Mouse (Mus musculus): ENCODE results near the gene Gm21972. TPM values are rescaled to one million over a fixed set of nuclear protein-coding genes. Genes with fewer than 3 reads are reported as not detected.
A peak's percentile ranks its signal among the peaks of the same experiment; 100 is the strongest.

Gene Gm21972
- polyA plus RNA-seq, 3 experiments from 2014 or later: not detected

DNA sequence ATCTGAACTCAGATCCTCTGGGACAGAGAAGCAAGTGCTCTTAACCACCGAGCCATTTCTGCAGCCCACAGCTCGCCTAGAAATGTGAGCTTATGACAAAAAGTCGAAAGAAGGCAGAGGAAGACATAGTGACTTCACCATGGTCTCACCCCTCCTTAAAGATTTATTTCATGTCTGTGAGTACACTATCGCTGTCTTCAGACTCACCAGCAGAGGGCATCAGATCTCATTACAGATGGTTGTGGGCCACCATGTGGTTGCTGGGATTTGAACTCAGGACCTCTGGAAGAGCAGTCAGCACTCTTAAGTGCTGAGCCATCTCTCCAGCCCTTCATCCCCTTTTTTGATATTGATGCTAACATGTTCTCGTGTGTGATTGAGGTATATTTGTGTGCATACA, 41.2 kb downstream of the Gm21972 start:
- ATAC-seq: no peak

DNA sequence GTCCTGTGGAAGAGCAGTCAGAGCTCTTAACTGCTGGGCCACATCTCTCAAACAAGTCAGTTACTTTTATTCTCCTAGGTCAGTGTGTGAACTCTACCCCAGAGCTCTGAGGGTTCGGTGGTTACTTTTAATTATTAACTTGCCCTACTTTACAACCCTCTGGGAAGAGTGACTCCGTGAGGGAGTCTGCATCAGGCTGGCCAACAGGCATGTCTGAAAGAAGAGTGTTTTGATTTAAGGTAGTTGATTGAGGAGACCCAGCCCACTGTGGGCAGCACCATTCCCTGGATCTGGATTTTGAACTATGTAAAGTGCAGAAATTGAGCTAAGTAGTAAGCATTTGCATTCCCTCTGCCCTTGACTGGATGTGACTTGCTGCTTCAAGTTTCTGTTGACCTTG, 42.6 kb downstream of the Gm21972 start:
- ATAC-seq: no peak

DNA sequence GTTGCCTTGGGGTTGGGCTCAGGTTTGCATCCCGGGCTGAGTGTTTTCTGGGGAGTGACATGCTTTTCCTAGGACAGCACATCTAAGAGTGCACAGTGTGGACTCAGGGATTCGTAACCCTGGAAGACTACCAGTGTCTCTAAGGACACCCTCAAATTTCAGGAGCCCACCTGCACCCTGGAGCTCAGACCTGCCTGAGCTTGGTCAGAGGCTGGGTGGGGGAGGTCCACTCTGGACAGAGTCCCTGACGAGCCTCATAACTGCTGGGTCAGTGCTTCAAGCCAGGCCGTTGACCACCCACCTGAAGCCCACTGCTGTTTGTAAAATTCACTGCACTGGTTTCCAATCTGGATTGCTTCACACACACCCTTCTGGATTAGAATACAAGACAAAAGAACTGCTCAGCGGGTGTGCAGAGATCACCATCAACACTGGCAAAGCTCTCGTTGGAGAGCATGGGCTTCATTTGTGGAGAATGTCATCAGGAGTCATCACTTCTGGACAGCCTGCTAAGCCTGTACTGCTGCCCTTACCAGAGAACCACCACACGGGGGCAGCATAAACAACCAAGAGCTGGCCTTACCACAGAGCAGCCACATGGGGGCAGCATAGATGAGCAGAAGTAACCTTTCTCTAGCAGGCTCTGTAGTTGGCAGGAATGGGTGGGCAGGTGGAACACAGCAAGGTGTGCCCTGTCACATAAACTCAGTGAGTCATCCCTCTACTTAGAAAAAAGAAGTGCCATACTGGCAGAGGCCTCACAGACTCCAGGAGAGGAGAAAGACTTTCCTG, 45.2 kb downstream of the Gm21972 start:
- peak; percentile 99 for ATAC-seq

DNA sequence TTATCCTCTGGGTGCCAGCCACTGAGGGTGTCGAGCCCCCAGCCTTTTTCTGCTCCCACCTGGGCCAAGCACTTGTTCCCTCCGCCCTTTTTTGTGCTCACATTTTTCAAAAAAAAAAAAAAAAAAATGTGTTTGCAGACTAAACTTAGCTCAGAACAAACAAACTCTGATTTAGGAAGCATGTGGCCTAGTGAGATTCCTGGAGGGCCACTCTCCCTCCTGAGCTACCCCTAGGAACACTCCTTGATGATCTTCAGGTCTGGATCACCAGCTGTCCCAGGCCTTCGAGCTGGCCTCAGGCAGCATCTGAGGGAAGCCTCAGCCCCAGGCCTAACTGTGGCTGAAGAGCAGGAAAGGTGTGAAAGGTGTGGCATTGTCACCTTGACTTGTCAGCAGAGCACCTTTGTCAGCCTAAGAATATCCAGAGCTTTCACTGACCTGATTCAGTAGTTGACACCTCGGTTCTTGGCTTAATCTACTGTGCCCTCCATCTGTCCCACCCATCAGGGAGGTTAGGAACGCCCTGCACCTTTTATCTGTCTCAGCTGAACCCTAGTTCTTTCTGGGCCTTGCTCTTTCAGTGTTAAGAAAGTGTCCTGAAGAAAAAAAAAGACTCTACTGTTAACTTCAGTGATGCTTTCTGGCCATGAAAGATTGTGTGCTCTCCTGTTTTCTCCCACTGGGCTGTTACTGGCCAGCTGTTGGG, 48.7 kb downstream of the Gm21972 start:
- no peak for ATAC-seq

DNA sequence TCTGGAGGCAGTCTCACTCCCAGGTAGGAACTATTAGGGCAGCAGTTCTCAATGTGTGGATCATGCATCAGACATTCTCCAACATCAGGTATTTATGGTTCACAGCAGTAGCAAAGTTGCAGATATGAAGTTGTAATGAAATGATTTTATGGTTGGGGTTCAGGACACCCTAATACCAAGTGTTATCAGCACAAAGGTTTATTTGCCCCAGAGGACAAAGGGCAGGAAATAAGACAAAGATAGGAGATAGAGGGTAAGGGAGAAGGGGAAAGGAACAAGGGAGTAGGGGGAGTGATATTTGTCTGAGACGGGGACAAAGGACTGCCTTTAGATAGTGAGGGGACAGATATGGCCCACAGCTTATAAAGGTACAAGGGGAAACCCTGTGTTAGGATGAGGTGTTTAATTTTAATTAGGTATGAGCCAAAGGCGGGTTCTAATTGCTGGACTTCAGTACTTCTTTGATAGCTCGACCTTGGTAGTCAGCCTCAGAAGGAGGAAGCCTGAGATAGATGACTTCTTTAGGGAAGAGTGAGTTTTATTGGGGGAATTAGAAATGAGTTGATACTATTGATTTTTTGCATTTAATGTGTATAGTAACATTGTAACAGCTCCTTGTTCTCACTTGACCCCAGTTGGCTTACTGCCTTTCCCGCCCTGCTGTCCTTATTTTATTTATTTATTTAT, 50.3 kb downstream of the Gm21972 start:
- ATAC-seq: no peak

DNA sequence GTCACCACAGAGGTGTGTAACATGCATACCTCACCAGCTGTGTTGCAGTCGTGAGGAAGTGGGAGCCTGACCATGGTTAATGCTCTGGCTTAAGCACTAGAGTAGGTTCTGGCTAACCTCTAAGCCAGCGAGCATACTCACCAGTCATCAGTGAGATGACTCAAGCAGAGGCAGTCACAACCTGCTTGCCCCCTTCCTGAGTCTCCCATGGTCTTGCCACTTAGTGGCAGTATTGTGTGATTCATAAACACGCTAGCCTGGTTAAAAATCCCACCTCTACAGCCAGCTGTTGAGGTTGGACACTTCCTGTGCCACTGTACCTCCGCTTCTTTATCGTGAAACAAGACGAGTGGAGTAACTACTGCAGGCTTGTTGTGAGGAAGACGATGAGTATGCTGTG, 53.3 kb downstream of the Gm21972 start:
- no peak for ATAC-seq

DNA sequence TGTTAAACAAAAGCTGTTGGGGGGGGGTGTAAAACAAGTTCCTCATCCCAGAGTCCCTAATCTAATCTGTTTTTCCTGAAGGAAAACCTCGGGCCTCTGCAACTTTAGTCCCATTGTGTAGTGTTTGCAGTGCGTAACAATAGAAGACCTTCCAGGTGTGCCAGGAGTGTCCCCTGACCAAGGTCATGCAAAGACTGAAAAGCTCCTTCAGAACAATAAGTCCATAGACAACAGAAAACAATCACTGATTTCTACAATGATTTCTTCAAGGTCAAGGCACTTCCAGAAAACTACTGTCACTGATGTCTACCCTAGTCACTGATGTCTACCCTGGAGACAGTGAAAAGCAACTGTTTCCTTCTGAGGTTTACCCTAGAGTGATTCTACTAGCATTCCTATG, 54.4 kb downstream of the Gm21972 start:
- ATAC-seq: no peak

DNA sequence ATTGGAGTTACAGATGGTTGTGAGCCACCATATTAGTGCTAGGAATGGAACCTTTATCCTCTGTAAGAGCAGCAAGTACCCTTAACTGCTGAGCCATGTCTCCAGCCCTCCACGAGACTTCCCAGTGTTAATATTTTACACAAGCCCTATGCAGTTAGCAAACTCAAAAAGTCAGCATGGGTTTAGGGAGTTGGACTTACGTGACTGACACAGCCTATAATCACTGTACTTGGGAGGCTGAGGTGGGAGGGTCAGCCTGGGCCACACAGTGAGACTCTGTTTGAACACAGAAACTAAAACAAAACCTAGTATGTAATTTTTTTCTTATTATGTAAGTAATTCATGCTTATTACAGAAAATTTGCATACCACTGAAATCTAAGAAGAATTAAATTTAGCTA, 54.8 kb downstream of the Gm21972 start:
- ATAC-seq: no peak

DNA sequence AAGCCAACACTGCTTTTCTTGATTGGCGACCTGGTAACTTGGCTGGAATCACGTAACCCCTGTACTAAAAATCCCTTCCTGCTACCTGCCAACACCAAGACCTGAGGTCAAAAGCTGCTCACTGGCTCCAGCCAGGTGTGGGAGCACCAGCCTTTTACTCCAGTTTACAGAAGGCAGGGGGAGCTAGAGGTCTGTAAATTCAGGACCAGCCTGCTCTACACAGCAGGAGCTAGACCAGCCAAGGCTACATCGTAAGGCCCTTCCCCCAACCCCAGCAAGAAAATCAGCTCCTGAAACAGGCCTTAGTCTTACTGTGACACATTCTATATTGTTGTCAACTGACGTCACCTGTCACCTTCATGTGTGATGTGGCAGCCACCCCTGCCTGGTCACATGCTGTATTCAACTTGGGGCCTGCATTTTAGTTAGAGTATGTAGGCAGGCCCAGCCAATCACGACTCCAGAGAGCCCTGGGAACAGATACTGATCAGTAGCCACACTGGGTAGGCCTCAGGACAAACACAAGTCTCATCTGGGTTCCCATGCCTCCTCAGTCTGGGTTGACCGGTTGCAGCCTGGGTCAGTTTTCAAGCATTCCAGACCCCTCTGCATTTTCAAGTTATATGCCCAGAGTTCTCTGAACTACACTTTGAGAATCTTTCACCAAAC, 55.7 kb downstream of the Gm21972 start:
- ATAC-seq: no peak

DNA sequence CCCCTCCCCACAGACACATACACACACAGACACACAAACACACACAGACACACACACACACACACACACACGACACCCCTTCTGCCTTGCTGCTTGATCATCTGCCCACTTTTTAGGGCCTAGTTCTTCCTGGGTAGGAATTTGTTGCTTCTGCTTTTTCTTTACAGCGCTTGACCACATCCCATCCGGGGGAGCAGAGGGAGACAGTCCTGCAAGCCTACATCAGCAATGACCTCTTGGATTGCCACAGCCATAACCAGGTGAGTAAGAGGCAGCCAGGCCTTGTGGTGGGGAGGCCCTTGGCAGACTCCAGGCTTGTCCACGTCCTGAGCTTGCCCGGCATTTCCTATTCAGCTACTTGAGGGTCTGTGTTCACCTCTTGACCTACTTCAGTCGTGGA, 57.4 kb downstream of the Gm21972 start:
- ATAC-seq: no peak

DNA sequence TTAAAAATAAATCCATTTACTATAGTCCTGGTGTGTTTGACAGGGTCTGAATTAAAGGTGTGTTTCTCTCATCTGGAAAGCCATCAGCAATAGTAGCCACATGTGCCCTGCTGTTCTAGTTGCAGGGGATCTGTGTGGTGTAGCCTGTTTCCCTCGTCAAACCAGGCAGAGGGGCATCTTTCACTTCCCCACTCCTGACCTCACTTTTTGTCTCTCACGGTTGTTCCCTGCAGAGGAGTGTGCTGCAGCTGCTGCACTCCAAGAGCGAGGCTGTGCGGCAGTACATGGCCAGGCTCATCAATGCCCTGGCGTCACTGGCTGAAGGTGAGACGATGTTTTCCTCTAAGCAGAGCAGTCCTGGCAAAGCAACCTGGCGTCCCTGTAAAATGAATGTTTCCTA, 60.6 kb downstream of the Gm21972 start:
- no peak for ATAC-seq

DNA sequence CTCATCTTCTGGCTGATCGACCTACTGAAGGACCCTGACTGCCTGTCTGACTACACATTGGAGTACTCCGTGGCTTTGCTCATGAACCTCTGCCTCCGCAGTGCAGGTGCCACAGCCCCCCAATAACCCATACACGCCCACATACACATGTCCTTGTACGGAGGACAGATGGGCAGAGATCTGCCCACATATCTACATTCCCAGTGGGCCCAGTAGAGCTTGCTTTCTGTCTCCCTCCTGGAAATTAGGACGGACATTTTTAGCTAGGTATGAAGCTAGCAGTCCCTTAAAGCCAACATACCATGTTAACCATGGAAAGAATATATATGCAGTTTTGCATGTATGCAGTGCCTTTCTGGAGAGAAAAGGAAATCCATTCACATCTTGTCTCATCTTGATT, 64.8 kb downstream of the Gm21972 start:
- no peak for ATAC-seq

DNA sequence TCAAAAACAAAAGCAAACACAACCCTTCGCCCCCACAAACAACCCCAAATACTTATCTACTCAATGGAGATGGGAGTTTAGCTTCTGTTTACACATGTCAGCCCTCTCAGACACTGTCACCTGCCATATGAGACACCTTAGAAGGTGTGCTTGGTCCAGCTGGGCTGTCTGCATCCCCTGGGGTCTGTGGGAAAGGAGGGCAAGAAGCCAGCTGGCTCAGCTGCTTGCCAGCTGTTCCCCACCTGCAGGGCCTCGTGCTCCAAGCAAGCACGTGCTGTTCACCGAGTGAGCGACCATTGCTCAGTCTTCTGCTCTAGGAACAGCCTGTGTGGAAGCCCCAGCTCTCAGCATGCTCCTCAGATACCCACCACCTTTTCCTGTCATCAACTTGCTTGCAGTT, 65.6 kb downstream of the Gm21972 start:
- ATAC-seq: no peak

DNA sequence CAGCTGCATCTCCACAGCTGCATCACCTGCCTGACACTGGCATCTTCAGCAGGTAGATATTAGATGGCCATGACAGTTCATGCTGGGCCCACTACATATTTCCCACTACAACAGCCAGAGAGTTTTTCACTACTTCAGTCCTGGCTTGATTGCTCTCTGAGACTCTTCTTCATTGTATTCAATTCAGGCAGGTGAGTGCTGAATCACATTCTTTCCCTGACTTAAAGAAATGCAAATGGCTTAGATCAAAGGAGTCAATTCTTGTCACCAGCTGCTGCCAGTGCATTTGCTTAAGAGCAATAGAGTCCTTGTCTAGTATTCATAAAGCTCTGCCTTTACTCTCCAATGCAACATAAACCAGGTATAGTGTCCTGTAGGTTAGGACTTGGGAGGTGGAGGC, 67.9 kb downstream of the Gm21972 start:
- no peak for ATAC-seq

DNA sequence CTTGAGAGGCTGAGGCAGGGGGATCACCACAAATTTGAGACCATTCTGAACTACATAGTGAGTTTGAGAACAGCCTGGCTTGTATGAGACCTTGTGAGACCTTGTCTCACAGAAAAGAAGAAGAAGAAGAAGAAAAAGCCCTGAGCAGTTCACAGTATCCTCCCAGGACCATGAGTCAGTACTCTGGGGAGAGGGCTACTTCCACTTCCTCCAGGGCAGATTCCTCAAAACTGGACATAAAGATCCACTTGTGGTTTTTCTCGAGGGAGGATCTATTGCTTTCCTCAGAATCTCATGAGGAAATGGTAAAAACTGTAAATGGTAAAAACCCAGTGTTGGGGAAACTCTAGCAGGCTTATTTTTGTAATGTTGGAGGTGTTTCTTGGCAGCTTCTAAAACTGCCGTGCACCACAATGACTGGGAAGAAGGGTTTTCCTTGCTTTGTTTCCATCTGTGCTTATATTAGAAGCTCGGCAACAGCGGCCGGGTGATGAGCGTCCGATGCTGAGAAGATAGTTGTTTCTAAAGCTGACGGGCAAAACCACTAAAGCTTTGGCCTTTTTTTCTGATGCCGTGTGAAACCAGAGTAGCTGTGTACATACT, 69.3 kb downstream of the Gm21972 start:
- no peak for ATAC-seq

DNA sequence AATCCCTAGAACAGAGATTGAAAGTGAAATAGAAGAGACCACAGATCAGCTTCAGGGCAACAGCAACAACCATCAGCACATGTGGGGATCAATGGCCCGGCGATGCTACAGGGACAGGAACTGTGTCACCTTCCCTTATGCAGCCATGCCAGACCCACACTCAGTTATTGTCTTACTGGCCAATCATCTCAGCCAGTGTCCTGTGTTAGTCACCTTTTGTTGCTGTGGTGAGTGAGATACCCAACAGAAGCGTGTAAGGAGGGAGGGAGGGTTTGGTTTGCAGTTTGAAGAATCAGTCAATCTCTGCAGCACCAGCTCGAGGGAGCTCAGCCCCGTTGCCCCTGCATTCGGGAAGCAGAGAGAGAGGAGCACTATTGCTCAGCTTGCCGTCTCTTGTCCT, 77.2 kb downstream of the Gm21972 start:
- ATAC-seq: no peak

DNA sequence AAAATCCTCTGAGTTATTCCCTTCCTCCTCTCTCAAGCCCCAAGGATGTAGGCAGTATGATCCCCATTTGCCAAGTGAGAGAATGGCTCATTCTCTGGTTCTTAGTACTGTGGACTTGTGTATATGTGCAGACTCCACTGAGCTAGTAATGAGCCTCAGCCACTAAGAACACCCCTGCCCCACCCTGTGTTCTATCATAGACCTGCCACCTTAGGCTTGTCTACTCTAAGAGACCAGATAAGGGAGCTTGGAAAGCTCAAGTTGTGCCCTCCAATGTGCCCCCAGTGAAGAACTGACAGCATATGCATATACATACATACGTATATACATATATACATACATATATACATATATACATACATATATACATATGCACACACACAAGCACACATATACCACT, 78.1 kb downstream of the Gm21972 start:
- ATAC-seq: no peak

Other genes starting within 250 kb of the Gm21972 start
- 100 to 1,000 TPM in 2 of 3 experiments, 10 to 100 TPM in 1; 93.4 to 125 (median 112) TPM for gene Itm2c, start 239.4 kb upstream of the Gm21972 start, polyA plus RNA-seq (2017; shearing (Covaris generic))
- 1 to 10 TPM in 1 of 3 experiments, under 1 TPM in 2; 0.49 to 1.4 (median 0.60) TPM for gene 4933407L21Rik, start 205.2 kb upstream of the Gm21972 start, polyA plus RNA-seq (2017; shearing (Covaris generic))
- 1 to 10 TPM; 2.3 to 5.7 (median 2.6) TPM for gene Gpr55, start 172.6 kb upstream of the Gm21972 start, polyA plus RNA-seq (2017; shearing (Covaris generic))
- under 1 TPM in 1 of 3 experiments, not detected in 2; 0.39 TPM for gene Spata3, start 116.8 kb upstream of the Gm21972 start, polyA plus RNA-seq (2017; shearing (Covaris generic))
- gene 2810459M11Rik, start 87.8 kb upstream of the Gm21972 start, polyA plus RNA-seq (2017; shearing (Covaris generic)): not detected
- gene Psmd1, start 69.2 kb upstream of the Gm21972 start, polyA plus RNA-seq (2017; shearing (Covaris generic)): 10 to 100 TPM; 63.5 to 99.4 (median 83.7) TPM
- gene Htr2b, start 21.7 kb upstream of the Gm21972 start, polyA plus RNA-seq (2017; shearing (Covaris generic)): 1 to 10 TPM in 1 of 3 experiments, under 1 TPM in 2; 0.16 to 1.2 (median 0.23) TPM
- 10 to 100 TPM in 1 of 3 experiments, 1 to 10 TPM in 2; 4.1 to 12.9 (median 9.0) TPM for gene Armc9, start 21.1 kb downstream of the Gm21972 start, polyA plus RNA-seq (2017; shearing (Covaris generic))
- gene B3gnt7, start 169.2 kb downstream of the Gm21972 start, polyA plus RNA-seq (2017; shearing (Covaris generic)): not detected
- gene Ncl, start 225.8 kb downstream of the Gm21972 start, polyA plus RNA-seq (2017; shearing (Covaris generic)): 100 to 1,000 TPM; 345 to 360 (median 358) TPM